Comparison of ENCODE assay signal across 8 mouse cellular contexts in the genomic region with DNA sequence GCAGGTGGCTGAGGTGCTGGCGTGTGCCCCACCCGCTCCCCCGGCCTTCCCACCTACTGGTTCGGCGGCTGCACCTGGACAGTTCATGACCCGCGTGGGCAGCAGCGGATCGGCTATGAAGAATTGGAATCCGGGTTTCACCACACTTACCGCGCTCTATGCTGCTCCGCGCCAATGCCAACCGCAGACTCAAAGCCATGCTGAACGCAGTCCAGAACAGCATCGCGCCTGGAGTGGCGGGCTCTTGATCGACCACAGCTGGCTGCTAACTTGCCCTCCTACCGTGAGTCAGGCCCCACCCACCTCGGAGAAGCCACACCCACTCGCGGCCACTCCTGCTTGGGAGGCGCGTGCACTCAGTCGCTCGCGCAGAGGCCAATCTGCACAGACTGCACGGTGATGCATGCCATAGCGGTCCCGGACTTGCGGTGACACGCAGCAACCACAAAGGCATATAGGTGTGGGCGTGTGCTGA. TPM values are rescaled to one million over a fixed set of nuclear protein-coding genes. Genes with fewer than 3 reads are reported as not detected.
DNase-seq lines count a peak whose midpoint lies in the region; ATAC-seq lines count a peak whose summit lies in the region.

A gene (minus strand): TSS at position 419 of the 475 bp plus-strand sequence.

- peak within 1 kb of the TSS; percentile 41 for H3K9ac ChIP-seq in hindbrain, embryonic 12.5 days

- peaks cover 35% of the 10 kb centered on the region for H3K4me1 ChIP-seq in hindbrain, embryonic 12.5 days

- peak; percentile 60 for ATAC-seq in hindbrain, embryonic 12.5 days (ENCODE audit: low FRiP score)

- H3K27ac ChIP-seq in hindbrain, embryonic 12.5 days, result no peak within 1 kb of the TSS

- H3K27me3 ChIP-seq in hindbrain, embryonic 12.5 days, result peaks cover 54% of the 10 kb centered on the region

- WGBS in hindbrain, embryonic 12.5 days, result 3% methylated on average over 35 of the region's 35 CpGs

- H3K36me3 ChIP-seq in hindbrain, embryonic 12.5 days, result no peaks in the 10 kb centered on the region

- peak within 1 kb of the TSS; percentile 35 for H3K4me3 ChIP-seq in hindbrain, embryonic 12.5 days

- peak within 1 kb of the TSS; percentile 64 for H3K4me2 ChIP-seq in hindbrain, embryonic 12.5 days (replicated peaks)

- no peaks in the 10 kb centered on the region for H3K9me3 ChIP-seq in hindbrain, embryonic 12.5 days (replicated peaks)

- DNase-seq in R1 (ENCODE audit: low read depth, low spot score), result peak; percentile 91
- DNase-seq in cerebellum, postnatal 14 days, result peak; percentile 84 to 90
- peak; percentile 81 to 82 for DNase-seq in frontal cortex, postnatal 14 days (ENCODE audit: low spot score in 2 of 2)
- DNase-seq in layer of hippocampus, postnatal 25 days (ENCODE audit: extremely low spot score in 1 of 2, low spot score in 1 of 2), result peak; percentile 69 to 71
- DNase-seq in lung, postnatal 25 days (ENCODE audit: low spot score), result peak; percentile 92
- DNase-seq in right cerebral cortex, adult 18-20 months, result peak; percentile 92
- DNase-seq in urinary bladder, adult 2 months (ENCODE audit: low spot score), result peak; percentile 86

RNA-seq across cellular contexts. Expression of the gene that starts here (rescaled TPM):
- 12.2 and 12.9 TPM in 2 replicates for polyA plus RNA-seq in hindbrain, embryonic 12.5 days (2016; fragmentation: Nextera tagmentation; extraction: Ambion mirVana)
- 10 to 100 TPM in 1 of 2 experiments, 1 to 10 TPM in 1; 9.7 to 10.3 TPM for total RNA-seq in layer of hippocampus, postnatal 25 days (2021)
- 29.3 and 32.1 TPM in 2 replicates for polyA plus RNA-seq in urinary bladder, adult 2 months (2012; rRNA removed)
